Mouse (Mus musculus) kidney, adult 2 months (tissue): ENCODE results near the gene Rpusd2.

Source experiments
- CTCF ChIP-seq: fragments of 200-500 bp; conservative IDR thresholded peaks from 2 replicates; pipeline ENCODE4 v1.5.1; 2011; ENCODE audit warnings: low read depth, mild to moderate bottlenecking, control low read depth, low read length, moderate library complexity, mixed read lengths; ENCODE audit not compliant: insufficient read depth, insufficient read length
- POLR2A ChIP-seq: fragments of 200-500 bp; IDR thresholded peaks from one replicate; pipeline ENCODE4 v1.6.1; 2011; ENCODE audit warnings: low read depth, low read length, control low read depth

DNA sequence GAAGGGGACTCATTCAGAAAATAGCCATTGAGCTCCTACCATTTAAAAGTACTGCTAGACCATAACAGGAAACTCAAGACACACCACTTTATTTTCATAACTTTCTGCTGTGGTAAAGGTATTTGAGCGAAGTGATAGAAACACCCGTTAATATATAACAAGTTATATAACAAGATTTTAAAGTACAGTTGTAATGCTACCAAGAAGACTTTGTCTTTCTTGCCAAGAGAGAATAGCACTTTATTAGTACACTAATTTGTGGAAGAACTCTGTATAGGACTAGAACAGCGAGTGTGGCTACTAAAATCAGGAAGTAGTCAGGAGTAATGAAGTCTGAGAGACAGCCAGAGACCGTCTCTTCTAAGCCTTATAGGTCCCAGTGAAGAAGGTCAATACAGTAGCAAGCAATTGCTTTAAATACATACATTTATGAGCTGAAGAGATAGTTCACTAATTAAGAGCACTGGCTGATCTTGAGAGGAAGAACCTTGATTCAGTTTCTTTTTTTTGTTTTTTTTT lies 15.6 kb downstream of the Rpusd2 start:
- TF ChIP-seq POLR2A (no peak), CTCF (no peak)
